Mouse (Mus musculus) 3134 (cell line): ENCODE measurements around the gene Kif28.
"Not testable (repeated sequence)": the region's sequence is repeated elsewhere in the genome, so short reads cannot be mapped to it uniquely, and the experiment has no call there.

Experiments used
- DNase-seq: peaks from one replicate; pipeline ENCODE4 v3.0.0-alpha.2; 2011; ENCODE audit warnings: low spot score; ENCODE audit not compliant: insufficient read length; ENCODE audit errors: extremely low read depth

Gene Kif28

DNA sequence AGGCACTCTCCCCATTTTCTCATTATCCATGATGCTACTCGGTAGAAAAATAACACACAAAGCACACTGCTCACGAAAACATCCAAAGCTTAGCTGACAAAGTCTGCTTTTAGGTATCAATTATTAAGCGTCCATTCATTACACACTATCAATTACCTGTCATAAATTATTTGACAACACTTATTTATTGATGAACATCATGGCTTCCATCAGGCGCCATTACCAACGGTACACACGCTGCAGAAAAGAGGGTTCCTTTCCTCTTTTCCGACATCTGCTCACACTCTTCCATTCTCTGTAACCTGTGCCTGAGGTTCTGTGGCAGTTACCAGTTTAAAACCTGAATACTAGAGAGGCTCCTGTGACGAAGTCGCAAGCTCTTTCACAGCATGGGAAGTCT is at the start of gene Kif28:
Gene Kif28 (minus strand): TSS at position 101 of the 400 bp plus-strand sequence.
- no peak for DNase-seq

DNA sequence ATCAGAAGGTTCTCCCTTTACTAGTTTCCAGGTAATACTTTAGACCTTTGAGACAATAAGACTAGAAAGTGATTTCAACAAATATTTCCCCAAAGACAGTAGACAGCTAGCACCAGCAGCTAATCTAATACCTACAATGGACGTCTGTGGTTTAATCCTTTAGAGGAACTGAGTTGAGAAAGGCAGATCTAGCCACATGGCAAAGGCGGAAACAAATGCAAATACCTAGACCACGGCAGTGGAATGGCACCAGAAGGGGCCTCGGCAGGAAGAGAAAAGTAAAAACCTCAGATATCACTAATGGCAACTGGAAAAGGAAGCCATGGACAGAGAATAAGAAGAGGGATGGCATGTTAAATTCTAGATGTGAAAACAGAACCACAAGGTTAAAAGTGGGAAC is 42.2 kb upstream of the Kif28 start:
- no peak for DNase-seq

DNA sequence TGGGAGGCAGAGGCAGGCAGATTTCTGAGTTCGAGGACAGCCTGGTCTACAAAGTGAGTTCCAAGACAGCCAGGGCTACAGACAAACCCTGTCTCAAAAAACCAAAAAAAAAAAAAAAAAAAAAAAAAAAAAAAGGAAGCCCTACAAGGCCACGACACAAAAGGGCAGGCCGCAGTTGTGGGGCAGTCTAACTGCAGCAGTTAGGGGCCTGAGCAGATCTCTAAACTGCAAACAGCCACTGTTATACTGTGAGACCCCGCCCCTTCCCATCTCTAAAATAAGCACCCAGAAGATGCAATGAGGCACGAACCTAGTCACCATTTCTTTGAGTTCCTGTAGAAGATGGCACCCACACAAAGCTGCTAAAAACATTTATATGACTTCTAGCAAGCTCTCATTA is 40.4 kb upstream of the Kif28 start:
- no peak for DNase-seq

DNA sequence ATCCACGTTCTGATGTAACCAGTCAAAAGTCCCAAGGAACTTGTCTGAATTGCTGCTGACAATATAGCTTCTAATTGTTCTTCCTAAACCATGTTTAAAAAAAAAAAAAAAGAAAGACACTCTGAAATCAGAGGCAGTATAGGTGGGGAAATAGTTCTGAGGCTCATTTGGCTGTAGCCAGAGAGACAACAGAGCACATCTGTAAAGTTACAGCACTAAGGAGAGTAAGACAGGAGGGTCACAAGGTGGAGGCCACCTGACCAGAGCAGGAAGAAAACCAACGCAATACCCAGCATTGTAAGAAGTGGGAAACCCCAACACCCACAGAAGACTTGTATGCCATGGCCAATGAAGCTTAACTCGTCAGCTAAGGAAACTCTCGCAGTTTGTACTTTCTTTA is 39.0 kb upstream of the Kif28 start:
- DNase-seq, result no peak

DNA sequence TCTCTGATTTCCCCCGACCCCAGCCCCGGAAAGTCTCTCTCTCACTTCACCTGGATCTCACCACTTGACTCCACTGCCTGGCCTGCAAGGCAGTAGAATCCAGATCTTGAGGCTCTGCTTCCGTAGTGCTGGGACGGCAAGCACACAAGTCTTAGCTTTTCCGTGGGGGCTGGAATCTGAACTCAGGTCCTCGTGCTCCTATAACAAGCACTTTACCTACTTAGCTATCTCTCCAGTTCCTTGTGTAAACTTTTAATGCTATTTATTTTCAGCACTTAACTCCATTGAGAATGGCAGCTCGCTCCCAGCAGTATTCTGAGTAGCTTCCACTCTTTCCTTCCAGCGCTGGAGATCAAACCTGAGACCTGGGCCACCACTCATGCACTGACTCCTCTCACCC is 31.8 kb upstream of the Kif28 start:
- DNase-seq, result no peak

DNA sequence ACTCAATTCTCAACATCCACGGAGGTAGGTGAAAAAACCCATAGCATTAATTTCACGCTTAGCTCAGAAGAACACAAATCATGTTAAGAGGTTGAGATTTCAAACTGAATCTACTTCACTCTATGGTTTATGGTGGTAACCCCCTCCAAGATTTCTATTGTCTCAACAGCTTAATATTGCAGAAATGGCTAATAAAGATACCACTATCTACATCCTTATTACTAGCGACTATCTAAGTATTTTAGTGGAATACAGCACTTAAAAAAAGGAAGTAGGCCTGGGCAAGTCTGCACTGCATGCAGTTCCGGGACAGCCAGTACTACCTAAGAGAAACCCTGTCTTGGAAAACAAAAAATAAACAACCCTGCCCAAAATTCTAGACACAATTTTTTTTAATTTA is 15.5 kb upstream of the Kif28 start:
- DNase-seq, result no peak

DNA sequence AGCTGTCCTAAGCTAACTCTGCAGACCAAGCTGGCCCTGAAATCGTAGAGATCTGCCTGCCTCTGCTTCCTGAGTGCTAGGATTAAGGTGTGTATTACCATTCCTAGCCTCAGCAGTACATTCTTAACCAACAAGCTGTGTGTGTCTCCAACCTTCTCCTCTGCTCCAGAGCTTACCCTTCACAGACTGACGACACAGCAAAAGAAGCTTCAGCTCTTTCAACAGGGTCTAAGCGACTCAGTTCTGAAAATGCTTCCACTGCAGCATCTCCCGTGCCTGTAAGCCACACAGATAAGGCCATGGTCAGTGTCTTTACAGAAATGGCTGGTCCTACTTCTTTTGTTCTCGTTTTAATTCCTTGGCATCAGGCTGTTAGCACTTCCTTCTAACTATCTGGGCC is 15.0 kb upstream of the Kif28 start:
- no peak for DNase-seq

DNA sequence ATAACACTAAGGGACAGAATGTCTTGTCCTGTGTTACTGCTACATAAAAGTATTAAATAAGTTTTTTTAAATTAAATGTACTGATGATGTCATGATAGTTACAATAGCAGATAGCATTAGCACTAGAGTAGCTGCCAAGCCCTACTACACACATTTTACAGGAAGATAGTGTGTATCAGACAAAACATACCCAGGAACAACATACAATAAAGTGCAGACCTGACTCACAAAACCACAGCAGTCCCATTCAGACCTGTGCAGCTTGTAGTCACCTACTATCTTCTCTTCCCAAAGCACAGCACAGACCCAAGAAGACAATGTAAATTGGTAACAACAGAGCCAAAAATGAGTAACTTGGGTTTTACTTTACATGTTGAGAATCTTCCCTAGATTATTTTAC is 11.4 kb upstream of the Kif28 start:
- DNase-seq, result no peak

DNA sequence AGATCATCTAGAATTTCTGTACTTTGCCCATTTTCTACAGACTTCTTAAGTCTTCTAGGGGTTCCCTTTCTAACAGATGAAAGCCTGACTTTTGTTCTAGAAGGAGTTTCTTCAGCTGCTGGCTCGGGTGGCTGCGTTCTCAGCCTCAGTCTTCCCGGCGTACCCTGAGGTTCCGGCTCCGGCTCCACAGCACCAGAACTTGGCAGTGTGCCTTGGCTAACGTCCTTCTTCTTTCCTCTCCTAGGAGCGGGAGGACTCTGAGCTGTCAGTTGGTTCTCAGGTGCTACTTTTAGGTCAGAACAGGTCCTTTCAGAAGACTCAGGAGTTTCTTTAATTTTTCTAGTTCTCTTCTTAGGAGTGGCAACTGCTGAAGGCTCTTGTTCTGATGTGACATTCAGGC is 7.9 kb upstream of the Kif28 start:
- no peak for DNase-seq

DNA sequence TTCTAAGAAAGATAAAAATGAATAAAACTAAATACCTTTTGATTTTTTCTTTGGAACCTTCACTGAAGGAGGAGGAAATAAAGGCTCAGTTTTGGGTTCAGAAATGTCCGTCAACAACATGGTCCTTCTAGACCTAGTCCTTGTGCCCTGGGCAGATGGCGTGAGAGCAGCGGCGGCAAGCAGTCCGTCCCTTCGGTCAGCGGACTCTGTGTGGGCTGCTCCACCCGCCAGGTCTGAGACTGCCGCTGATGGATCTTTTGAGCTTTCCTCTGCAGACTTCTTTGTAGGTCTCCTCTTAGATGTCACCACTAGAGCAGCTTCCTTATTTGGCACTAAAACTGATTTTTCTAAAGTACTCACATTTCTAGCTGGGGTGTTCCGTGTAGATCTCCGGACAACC is 7.2 kb upstream of the Kif28 start:
- DNase-seq, result no peak

DNA sequence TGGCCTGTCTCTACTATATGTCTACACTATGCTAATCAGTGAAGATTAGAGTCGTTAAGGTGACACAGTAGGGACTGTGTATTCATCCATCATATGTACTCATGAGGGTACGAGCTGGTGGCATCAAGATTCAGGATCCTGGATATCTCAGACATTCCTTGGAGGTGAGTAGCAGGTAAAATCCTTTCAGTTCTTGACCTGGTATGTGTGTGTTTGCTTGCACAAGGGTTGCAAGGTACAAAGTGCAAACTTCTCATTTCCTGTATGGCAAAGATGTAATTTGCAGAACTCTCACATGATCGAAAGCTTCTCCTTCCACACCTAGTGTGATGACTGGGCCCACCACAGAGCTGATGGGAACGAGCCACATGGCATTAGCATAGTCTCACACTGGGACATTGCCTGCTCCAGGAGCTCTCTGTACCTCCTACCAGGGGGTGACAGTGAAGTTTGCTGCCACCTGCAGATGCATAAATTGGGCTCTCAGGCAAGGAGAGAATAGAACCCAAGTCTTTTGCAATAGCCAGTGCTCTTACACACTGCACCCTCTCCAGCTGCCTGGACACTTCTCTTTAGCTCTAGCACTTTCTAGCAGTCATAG is 1.4 kb downstream of the Kif28 start:
- no peak for DNase-seq

DNA sequence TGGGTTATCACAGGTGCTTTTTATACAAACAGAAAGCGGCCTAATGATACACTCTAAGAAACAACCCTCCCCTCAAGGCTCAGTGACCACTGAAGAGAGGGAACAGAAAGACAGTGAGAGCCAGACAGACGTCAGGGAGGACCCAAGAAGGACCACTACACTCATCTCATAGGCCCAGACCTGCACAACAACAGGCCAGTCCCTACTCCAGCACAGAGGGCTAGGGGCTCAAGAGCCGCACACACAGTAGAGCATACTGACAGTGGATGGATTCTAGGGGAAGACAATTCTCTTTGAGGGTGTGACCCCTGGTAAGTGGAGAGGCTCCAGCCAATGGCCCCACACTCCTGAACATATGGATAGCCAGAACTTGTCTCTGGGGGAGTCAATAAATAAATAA is 8.6 kb downstream of the Kif28 start:
- no peak for DNase-seq

DNA sequence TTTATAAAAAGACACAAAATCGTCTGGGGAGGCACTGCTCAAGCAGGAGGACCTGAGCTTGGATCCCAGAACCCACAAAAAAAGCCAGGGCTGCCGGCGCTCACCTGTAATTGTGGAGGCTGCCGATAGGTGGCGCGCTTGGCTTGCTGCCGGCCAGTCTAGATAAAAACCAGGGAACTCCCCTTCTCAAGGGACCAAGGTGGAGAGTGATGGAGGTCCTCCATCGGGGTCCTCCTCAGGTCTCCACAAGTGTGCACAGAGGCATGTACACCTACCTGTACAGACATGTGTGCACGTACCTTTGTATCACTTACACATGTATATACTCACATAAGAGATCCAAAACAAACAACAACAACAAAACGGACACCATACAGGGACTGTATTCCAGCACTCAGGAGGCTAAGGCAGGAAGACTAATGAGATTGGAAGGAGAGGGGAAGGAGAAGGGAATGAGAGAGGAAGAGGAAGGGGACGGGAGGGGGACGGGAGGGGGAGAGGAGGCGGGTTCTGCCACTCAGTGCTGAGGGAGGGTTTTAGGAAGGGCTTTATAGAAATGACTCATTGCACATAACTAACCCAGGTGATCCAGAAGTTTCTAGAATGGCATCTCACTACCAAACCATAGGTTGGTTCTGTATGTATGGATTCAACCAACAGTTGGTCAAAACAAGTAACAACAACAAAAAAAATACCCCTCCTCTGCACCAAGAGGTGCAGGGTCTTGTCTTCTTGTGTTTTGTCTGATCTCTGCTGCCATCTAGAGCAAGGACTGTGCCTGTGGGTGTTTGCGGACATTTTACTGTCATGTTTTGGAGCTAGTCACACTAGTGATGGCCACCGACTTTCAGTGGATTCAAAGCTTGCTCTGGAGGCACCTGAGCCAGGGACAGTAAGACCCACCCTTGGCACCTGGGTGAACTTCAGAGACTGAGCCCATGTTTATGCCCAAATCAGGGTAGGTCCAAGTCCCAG is 10.3 kb downstream of the Kif28 start:
- peak; percentile 55 for DNase-seq

DNA sequence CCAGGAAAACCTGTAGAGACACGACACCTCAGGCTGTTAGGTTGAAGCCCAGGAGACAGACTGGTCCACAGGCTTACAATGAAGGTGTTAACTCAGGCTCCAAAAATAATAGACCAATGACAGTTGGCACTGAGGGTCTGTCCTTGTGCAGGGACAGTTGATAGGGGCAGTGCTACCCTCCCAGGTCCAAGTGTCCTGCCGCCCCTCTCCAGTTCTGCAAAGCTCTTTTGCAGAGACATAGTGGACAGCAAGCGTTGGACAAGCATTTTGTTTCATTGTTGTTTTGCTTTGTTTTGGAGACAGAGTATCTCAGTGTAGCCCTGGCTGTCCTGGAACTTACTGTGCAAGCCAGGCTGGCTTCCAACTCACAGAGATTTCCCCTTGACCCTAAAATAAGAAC is 13.7 kb downstream of the Kif28 start:
- no peak for DNase-seq

DNA sequence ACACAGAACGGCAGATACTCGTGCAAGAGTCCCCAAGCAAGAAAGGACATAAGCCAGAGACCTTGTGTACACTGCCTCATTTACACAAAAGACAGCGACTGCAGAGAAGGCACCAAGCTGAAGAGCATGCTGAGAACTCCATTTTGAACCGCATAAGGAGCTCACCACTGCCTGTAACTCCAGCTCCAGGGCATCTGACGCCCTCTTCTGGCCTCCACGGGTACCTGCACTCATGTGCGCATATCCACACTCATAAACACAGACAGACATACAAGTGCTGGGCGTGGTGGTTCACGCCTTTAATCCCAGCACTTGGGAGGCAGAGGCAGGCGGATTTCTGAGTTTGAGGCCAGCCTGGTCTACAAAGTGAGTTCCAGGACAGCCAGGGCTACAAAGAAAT is 16.4 kb downstream of the Kif28 start:
- no peak for DNase-seq

DNA sequence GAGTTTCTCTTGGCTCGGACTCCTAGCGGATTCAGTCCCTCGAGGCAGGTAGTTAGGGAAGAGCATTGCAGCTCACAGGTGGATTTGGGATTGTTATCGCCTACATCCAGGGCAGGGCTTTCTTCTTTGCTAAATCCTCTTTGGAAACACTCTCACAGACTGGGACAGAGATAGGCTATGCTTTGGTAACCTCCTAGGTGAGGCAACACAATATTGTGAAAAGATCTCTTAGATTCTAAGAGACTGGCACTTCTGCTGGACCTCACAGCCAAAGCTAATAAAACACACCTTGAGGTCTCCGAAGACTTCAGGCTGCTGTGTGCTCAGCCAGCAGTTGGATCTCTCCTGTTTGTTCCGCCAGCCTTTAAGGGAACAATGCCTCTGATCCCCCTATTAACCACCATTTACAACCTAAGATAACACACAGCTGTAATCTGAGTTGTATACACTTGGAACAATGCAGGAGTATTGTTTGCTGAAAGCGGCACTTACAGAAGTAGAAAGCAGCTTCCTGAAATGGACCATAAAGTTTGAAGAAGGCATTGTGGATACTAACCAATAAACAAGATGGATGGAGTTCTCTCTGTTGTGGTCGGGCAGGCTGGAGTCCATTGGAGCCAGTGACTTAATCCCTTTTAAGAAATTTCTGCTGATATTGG is 22.1 kb downstream of the Kif28 start:
- no peak for DNase-seq

DNA sequence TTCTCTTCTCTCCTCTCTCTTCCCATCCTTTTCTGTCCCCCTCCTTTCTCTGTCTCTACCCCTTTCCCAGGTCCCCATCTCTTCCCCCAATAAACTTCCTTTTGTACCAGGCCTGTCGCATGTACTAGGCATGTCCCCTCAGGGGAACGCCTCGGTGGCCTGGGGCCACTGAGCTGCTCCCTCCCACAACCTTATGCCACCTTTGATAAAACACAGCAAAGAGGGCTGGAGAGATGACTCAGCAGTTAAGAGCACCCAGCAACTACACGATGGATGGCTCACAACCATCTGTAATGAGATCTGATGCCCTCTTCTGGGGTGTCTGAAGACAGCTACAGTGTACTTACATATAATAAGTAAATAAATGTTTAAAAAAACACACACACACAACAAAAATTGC is 29.3 kb downstream of the Kif28 start:
- no peak for DNase-seq

DNA sequence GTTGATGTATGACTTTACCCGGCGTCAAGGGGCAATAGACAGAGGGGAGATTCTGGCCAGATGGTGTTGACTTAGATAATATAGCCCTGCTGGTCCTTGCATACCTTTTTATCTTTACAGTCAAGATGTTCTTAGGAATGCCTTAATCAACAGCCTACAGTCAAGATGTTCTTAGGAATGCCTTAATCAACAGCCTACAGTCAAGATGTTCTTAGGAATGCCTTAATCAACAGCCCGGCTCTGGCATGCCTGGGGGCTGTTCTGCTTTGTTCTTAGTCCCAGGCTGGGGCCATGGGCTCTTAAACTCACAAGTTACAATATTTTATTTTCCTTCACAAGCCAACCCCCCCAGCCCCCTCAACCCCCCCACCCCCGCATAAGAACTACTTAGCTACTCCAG is 29.8 kb downstream of the Kif28 start:
- DNase-seq, result not testable (repeated sequence)

DNA sequence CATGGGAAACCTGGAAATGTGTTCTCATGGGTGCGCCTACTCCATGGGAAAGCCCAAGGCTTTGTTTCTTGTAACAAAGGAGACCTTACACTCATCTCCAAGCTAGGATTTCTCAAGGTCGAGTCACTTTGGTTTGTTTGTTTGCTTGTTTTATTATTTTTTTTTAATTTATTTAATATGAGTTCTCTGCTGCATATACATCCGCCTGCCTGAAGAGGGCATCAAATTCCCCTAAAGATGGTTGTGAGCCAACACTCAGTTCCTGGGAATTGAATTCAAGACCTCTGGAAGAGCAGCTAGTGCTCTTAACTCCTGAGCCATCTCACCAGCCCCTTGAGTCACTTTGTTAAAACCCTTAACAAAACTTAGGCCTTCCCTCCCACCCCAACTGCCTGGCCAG is 31.7 kb downstream of the Kif28 start:
- no peak for DNase-seq

DNA sequence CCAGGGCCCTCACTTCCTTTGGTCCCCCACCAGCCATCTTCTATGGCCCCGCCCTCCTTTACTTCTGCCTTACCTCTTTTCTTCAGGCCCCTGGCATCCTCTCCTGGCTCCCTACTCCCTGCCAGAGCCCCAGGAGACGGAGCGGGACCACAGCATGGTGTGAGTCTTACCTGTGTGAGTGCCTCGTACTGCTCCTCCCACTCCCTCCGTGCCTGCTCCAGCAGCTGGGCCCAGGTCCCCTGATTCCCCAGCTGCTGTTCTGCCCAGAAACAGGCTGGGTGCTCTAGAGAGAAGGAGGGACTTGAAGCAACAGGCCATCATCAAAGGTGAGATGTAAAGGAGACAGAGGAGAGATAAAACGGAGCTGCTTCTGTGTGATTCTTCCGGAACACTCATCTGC is 32.4 kb downstream of the Kif28 start:
- DNase-seq, result no peak

DNA sequence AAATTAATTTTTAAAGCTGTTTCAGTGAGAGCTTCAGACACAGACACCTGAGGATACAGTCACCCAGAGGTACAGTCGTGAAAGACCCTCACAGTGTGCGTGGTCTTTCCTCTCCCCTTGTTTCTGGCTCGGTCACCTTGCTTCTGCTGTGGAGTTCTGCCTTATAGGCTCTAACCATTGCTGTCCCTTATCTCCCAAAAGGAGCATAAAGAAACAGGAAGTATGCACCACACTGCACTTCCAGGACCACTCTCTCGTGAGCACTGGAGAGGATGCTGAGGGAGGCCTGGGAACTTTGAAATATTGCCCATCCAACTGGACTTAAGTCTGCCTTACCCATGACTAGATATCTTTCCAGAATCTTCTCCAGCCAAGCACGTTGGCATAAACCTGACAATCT is 34.3 kb downstream of the Kif28 start:
- DNase-seq, result no peak

DNA sequence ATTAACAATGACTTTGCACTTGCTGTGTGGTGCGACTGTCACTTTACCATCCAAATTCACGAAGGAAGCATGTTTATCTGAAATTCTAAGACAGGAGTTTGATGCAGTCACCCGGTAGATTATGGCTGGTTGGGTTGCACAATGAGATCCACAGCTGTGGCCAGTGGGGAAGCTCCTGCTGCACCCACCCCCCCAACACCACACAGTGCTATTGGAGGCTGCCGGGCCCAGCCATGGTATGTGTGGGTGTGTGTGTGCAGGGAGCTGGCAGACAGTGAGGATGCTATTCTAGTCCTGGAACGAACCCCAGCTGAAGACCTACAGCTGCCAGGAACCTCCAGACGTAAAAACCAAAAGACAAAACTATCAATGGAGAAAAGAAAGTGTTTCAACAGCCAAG is 35.7 kb downstream of the Kif28 start:
- no peak for DNase-seq
